Mouse (Mus musculus): ENCODE measurements around the gene Tango2.

Gene Tango2

GRCm38 (mm10) chr16:18347931-18348600 lies at the start of gene Tango2, which contains the start of gene Arvcf:
Tango2 (minus strand) TSS chr16:18348103.
Arvcf (plus strand) TSS chr16:18348182.
- in situ Hi-C loops (cut with MboI, MseI): loop anchor here (5.0 kb wide), 1 partner anchor 64 kb away; no protein-coding TSS in a partner anchor

GRCm38 (mm10) chr16:18396791-18397621 lies 49.1 kb upstream of the Tango2 start:
- in situ Hi-C loops (cut with MboI, MseI): no loop called here

DNA sequence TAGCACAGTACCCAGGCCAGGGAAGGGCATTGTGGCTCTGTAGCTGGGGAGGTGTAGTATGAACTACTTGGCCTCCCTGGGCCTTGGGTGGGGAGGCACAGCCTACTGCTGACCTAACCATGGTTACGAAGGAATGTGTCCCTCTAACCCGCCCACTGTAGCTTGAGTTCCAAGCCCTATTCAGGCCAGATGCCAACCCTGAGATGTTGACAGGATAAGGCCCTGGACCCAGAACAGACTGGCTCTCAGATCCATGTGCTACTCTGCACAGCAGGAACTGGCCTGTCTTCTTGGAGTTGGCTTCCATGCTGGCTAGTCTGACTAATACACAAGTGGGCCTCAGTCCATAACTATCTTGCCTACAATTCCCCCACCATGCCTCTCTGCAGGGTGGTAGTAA lies 48.3 kb upstream of the Tango2 start:
- in situ Hi-C loops (cut with MboI, MseI): no loop called here

- in situ Hi-C loops (cut with MboI, MseI): no loop called here
Measured at GRCm38 (mm10) chr16:18395620-18396036, 47.7 kb upstream of the Tango2 start.

- in situ Hi-C loops (cut with MboI, MseI): no loop called here
Measured at GRCm38 (mm10) chr16:18394777-18395619, 47.1 kb upstream of the Tango2 start.

- in situ Hi-C loops (cut with MboI, MseI): no loop called here
Measured at GRCm38 (mm10) chr16:18394056-18394455, 46.2 kb upstream of the Tango2 start.

DNA sequence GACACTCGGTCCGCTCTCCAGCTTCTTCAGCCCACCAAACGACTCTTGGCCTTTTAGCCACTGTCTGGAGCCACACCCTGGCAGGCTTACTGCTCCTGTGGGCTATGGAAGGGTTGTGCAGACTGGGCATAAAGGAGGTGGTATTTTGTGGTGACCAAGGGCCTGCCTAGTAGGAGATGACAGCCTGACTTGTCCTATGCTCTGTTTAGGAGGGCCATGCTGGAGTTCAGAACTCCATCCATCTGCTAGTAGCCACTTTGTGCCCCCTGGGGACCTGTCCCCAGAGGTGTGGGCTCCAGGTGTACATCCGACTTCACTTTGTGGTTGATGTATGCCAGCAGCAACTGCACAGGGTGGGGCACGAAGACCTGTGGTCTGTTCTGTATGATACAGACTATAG lies 45.7 kb upstream of the Tango2 start:
- in situ Hi-C loops (cut with MboI, MseI): no loop called here

- in situ Hi-C loops (cut with MboI, MseI): no loop called here
Measured at GRCm38 (mm10) chr16:18392469-18393426, 44.8 kb upstream of the Tango2 start.

DNA sequence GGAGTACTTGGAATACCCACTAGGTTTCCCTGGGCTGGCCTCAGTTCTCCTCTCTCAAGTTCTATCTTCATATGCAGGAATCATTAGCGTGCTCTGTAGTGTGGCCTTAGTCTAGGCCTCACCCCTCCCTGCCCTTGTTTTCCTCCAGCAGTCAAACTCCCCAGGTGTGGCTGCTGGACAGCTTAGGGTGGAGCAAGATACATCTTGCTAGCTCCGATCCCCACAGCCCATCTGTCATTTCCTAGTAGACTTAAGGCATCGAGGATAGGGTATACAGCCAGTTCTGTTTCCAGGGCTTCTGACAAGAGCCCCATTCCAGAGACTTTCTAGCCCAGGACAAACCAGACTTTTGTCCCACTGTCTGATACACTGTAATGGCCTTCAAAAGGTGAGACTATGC lies 43.8 kb upstream of the Tango2 start:
- in situ Hi-C loops (cut with MboI, MseI): no loop called here

GRCm38 (mm10) chr16:18391127-18391526 lies 43.2 kb upstream of the Tango2 start:
- in situ Hi-C loops (cut with MboI, MseI): no loop called here

DNA sequence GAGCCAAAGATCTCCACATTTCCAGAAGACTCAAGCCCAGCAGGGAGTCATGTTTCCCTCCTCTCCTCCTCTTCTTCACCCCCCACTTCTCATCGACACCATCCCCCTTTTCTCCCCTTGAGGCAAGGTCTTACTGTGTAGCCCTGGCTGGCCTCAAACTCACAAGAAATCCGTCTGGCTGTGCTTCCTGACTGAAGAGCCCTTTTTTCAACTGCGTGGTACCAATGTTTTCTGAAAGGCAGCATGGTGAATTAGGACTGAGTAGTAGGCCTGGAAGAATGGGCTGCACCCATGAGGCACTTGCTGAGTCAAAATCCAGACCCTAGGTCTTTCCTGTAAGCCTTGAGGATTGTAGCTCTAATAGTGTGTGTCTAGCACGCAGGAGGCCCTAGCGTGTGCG lies 42.5 kb upstream of the Tango2 start:
- in situ Hi-C loops (cut with MboI, MseI): no loop called here

- in situ Hi-C loops (cut with MboI, MseI): loop anchor here (5.0 kb wide), 1 partner anchor 82 kb away; no protein-coding TSS in a partner anchor
Measured at GRCm38 (mm10) chr16:18388583-18389435, 40.9 kb upstream of the Tango2 start.

DNA sequence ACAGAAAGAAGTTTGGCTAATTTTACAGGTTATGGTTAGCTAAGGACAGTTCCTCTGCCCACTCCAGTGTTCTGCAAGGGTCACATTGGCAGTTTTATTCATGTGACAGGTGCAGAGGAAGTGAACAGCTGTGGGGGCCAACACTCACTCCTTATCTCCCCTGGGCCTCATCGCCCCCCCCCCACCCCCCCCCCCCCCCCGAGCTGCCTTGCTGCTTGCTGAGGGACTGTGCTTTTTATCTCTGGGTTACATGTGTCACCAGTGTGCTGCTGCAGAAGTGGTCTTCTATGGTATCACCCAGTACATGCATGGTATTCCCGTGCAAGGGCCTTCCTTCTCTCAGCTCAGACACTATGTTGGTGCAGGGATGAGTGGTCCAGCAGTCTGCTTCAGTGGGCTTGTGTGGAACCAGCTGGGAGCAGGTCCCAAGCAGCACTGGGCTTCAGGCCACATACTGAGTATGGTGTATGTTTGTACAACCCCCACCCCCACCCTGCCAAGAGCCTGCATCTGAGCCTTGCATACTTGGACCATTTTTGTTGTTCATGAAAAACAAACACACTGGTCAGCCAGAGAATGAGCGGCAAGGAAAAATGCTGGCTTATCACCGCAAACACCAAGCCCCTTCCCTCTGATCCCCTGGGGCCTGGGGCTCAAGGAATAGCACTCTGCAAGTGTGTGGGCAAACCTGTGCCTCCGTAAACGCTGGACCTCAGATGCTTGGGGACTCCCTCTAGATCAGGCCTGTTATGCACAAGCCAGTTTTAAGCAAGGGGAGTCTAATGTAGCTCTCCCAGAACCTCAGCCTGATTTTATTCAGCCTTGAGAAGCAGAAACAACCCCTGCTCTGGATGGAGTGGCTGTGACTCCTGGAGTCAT lies 40.0 kb upstream of the Tango2 start:
- in situ Hi-C loops (cut with MboI, MseI): loop anchor here (5.0 kb wide), 1 partner anchor 81 kb away; no protein-coding TSS in a partner anchor

DNA sequence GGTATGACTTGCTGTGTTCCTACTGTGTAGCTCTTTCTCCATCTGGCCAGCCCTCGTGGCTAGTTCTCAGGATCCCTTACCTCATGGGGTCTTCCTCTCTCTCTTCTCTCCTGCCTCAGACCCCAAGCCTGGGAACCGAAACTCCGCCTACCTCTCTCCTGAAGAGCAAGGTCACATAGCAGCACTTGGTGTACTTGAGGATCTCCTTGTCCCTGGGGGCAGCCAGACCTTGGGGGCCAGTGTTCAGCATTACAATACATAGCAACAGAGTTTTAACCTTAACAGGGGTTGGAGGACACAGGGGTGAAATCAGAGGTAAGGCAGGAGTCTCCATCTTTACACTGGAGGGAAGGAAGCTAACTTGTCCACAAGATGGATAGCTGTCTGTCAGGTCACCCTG lies 39.1 kb upstream of the Tango2 start:
- in situ Hi-C loops (cut with MboI, MseI): loop anchor here (5.0 kb wide), 1 partner anchor 80 kb away; no protein-coding TSS in a partner anchor

DNA sequence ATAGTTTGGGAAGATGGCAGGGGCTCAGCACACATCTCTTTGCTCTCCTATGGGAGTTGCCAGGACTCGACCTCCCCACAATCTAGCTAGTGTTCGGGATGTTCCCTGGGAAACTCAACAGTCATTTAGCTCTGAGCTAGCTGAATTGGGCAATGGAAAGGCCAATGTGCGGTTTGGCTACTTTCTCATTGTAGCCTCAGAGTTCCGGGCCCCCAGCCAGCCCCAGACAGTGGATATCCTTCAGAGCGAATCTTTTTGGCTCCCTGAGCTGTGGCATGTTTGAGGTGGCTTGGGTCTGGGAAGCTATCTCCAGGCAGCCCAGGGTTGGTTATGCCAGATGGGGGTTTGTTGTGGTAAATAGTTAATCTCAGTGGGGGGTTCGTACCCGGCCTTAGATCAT lies 38.5 kb upstream of the Tango2 start:
- in situ Hi-C loops (cut with MboI, MseI): loop anchor here (5.0 kb wide), 1 partner anchor 79 kb away; no protein-coding TSS in a partner anchor

- in situ Hi-C loops (cut with MboI, MseI): loop anchor here (5.0 kb wide), 1 partner anchor 78 kb away; no protein-coding TSS in a partner anchor
Measured at GRCm38 (mm10) chr16:18385411-18385810, 37.5 kb upstream of the Tango2 start.

DNA sequence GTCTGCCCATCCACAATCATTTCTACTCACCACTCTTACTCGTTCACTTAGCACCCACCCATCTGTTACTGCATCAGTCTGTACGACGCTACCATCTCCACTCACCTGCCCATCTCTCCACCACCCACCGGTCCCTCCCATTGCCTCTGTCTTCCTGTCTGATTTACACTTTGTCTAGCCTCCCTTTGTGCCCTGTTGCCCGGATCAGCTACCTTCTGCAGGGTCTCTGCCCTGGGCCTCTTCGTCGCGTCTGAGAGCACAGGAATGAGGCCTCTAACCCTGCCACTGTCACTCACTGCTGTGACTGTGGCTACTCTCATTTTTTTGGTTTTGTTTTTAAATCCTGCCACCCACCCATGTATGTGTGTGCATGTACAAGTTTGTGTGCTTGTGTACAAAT lies 36.8 kb upstream of the Tango2 start:
- in situ Hi-C loops (cut with MboI, MseI): loop anchor here (5.0 kb wide), 1 partner anchor 77 kb away; no protein-coding TSS in a partner anchor

DNA sequence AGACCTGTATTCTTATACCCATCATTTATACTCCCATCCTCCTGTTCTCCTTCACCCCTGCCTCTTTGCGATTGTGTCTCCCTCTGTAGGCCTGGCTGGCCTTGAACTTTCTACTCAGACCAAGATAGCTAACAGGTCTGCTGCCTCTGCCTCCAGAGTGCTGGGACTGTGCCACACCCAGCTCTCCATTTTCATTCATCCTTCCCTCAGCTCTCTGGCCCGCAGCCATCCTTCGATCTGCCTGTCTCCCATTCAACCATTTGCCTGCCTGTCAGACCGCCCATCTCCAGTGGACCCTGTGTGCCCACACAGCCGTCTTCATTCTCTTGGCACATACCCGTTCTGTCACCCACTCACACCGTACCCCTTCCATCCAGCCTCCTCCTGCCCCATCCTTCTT lies 36.3 kb upstream of the Tango2 start:
- in situ Hi-C loops (cut with MboI, MseI): no loop called here
